Mouse (Mus musculus) limb, embryonic 14.5 days (tissue): ENCODE results near the gene Zwilch. TPM values are rescaled to one million over a fixed set of nuclear protein-coding genes. Genes with fewer than 3 reads are reported as not detected.

Experiments
- ATAC-seq: fragments of 200-750 bp; cut with Nextera tagmentation; 2 replicates; pipeline ENCODE4 v1.8.0; 2017; ENCODE audit warnings: low read depth, moderate number of reproducible peaks, moderate TSS enrichment; ENCODE audit not compliant: low FRiP score
- DNase-seq: peaks from one replicate; pipeline ENCODE4 v3.0.0-alpha.2; 2015; ENCODE audit warnings: low spot score
- H3K27ac ChIP-seq: fragments of 300-500 bp; sonication (generic); replicated peaks from 2 replicates; pipeline ENCODE4 v1.5.1; 2014; ENCODE audit warnings: low read depth, mild to moderate bottlenecking, low read length, moderate library complexity, mixed read lengths
- H3K27me3 ChIP-seq: fragments of 300-500 bp; sonication (generic); 2 replicates; pipeline ENCODE4 v1.6.1; 2014; ENCODE audit warnings: low read length, mixed read lengths; ENCODE audit not compliant: control insufficient read depth, insufficient read depth
- H3K36me3 ChIP-seq: fragments of 300-500 bp; sonication (generic); 2 replicates; pipeline ENCODE4 v1.6.1; 2014; ENCODE audit warnings: mild to moderate bottlenecking, low read length, moderate library complexity, mixed read lengths; ENCODE audit not compliant: control insufficient read depth, insufficient read depth
- H3K4me1 ChIP-seq: fragments of 300-500 bp; sonication (generic); 2 replicates; pipeline ENCODE4 v1.6.1; 2014; ENCODE audit warnings: antibody characterized with exemption, low read length, mixed read lengths; ENCODE audit not compliant: control insufficient read depth, insufficient read depth
- H3K4me2 ChIP-seq: fragments of 300-500 bp; sonication (generic); replicated peaks from 2 replicates; pipeline ENCODE4 v1.6.1; 2014; ENCODE audit warnings: low read depth, mild to moderate bottlenecking, low read length, moderate library complexity; ENCODE audit not compliant: severe bottlenecking
- H3K4me3 ChIP-seq: fragments of 300-500 bp; sonication (generic); replicated peaks from 2 replicates; pipeline ENCODE4 v1.5.1; 2014; ENCODE audit warnings: low read length
- H3K9ac ChIP-seq: fragments of 300-500 bp; sonication (generic); 2 replicates; pipeline ENCODE4 v1.6.1; 2014; ENCODE audit warnings: mild to moderate bottlenecking, low read depth, low read length, moderate library complexity; ENCODE audit not compliant: severe bottlenecking
- H3K9me3 ChIP-seq: fragments of 300-500 bp; sonication (generic); 2 replicates; pipeline ENCODE4 v1.6.1; 2016; ENCODE audit warnings: low read length; ENCODE audit not compliant: control insufficient read depth
- POLR2A ChIP-seq: fragments of 200-500 bp; IDR thresholded peaks from 2 replicates; pipeline ENCODE4 v1.8.0; 2012; ENCODE audit warnings: inconsistent platforms, mild to moderate bottlenecking, moderate library complexity, borderline replicate concordance; ENCODE audit not compliant: insufficient read depth, insufficient read length; ENCODE audit errors: extremely low read depth
- WGBS: fragments of 180-500 bp; shearing (Covaris S2); extraction: QIAGEN DNeasy Blood & Tissue Kit; methylation state at CpG from one replicate; pipeline ENCODE4 v1.1.7; 2014; 5-methylcytosine and 5-hydroxymethylcytosine counted together
- polyA plus RNA-seq, 2 experiments: library from polyadenylated mRNA; depleted of rRNA in 1 of 2; stranded (reverse) in 1 of 2; unstranded in 1 of 2; fragments of >200 nt; fragmentation: Nextera tagmentation in 1 of 2; extraction: Ambion mirVana in 1 of 2; gene quantifications; 2 replicates each; pipeline versions ENCODE4 v1.2.1 to v1.2.3; 2012 to 2014

The Zwilch gene
- polyA plus RNA-seq, 2 experiments = 16.4 to 53.4 TPM

- H3K36me3 ChIP-seq = no peaks in the 10 kb centered on the region
- H3K4me3 ChIP-seq = no peak overlapping the region
- no peak overlapping the region for H3K27ac ChIP-seq
- 92% methylated on average over 10 of the region's 10 CpGs for WGBS
- ATAC-seq (no peak), DNase-seq (no peak)
- TF ChIP-seq POLR2A = no peak
- H3K4me2 ChIP-seq = no peak overlapping the region
- no peak overlapping the region for H3K9ac ChIP-seq
- H3K27me3 ChIP-seq = no peaks in the 10 kb centered on the region
- no peaks in the 10 kb centered on the region for H3K4me1 ChIP-seq
- no peaks in the 10 kb centered on the region for H3K9me3 ChIP-seq
These were observed 50.3 kb downstream of the Zwilch start for GRCm38 (mm10) chr9:64122601-64123000.

- ATAC-seq = no peak
- WGBS = 44% methylated on average over 11 of the region's 11 CpGs
- DNase-seq = no peak
- Histone ChIP-seq H3K9ac (no peak overlapping the region), H3K4me3 (no peak overlapping the region), H3K27me3 (no peaks in the 10 kb centered on the region), H3K36me3 (no peaks in the 10 kb centered on the region), H3K9me3 (no peaks in the 10 kb centered on the region), H3K4me2 (no peak overlapping the region), H3K4me1 (no peaks in the 10 kb centered on the region), H3K27ac (no peak overlapping the region)
- no peak for TF ChIP-seq POLR2A
These were observed 52.2 kb downstream of the Zwilch start for GRCm38 (mm10) chr9:64120584-64121277.

DNA sequence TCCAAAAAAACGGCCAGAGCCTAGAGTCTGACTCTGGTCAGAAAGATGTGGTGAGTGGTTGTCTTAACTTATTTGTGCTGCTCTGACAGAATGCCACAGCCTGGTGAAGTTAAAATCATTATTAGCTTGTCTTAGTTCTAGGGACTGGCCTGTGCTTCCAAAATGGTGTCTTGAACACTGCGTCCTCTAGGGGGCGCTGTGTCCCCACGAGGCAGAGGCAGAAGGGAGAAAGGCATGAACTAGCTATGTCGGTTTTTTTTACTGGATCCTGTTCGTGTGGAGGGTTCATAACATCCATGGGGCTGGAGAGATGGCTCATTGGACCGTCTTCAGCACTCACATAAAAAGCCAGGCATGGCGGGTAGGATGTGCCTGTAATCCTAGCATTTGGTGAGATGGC, 53.0 kb downstream of the Zwilch start:
- no peaks in the 10 kb centered on the region for H3K4me1 ChIP-seq
- H3K9me3 ChIP-seq = no peaks in the 10 kb centered on the region
- H3K9ac ChIP-seq = no peak overlapping the region
- no peak overlapping the region for H3K27ac ChIP-seq
- H3K4me3 ChIP-seq = no peak overlapping the region
- ATAC-seq (no peak), DNase-seq (no peak)
- H3K36me3 ChIP-seq = no peaks in the 10 kb centered on the region
- no peaks in the 10 kb centered on the region for H3K27me3 ChIP-seq
- 28% methylated on average over 8 of the region's 8 CpGs for WGBS
- TF ChIP-seq POLR2A = no peak
- H3K4me2 ChIP-seq = no peak overlapping the region

GRCm38 (mm10) chr9:64116876-64117275, 56.0 kb downstream of the Zwilch start, which contains the start of gene Lctl:
TSS of gene Lctl (plus strand) at chr9:64117147.
- DNase-seq = no peak
- H3K4me1 ChIP-seq = peaks cover 3% of the 10 kb centered on the region; the same call in 1 of the 2 replicates
- no peak within 1 kb of the TSS for H3K4me2 ChIP-seq
- no peak for ATAC-seq
- no peak for TF ChIP-seq POLR2A
- H3K27ac ChIP-seq = no peak within 1 kb of the TSS
- no peak within 1 kb of the TSS for H3K4me3 ChIP-seq
- 82% methylated on average over 3 of the region's 3 CpGs for WGBS
- H3K27me3 ChIP-seq = no peaks in the 10 kb centered on the region
- no peaks in the 10 kb centered on the region for H3K36me3 ChIP-seq
- H3K9ac ChIP-seq = no peak within 1 kb of the TSS
- H3K9me3 ChIP-seq = no peaks in the 10 kb centered on the region

DNA sequence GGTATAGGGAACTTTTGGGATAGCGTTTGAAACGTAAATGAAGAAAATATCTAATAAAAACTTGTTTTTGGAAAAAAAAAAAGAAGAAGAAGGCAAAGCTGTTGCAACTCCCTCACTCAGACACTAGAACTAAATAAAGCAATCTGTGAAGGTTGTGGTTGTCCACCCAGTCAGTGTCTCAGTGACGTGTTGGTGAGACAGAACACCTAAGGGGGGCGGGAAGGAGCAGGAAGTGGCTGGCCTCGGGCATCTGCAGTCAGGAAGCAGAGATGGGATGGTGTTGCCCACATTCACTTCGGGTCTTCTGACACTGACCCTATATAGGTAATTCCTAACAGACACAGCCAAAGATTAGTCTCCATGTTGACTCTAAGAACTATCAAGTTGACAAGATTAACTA, 57.1 kb downstream of the Zwilch start:
- no peak overlapping the region for H3K4me2 ChIP-seq

More for the DNA sequence above, 57.1 kb downstream of the Zwilch start:
- Histone ChIP-seq H3K36me3 (no peaks in the 10 kb centered on the region), H3K4me3 (no peak overlapping the region), H3K27ac (no peak overlapping the region), H3K27me3 (no peaks in the 10 kb centered on the region), H3K9me3 (no peaks in the 10 kb centered on the region), H3K4me1 (peaks cover 3% of the 10 kb centered on the region; the same call in 1 of the 2 replicates), H3K9ac (no peak overlapping the region)
- no peak for TF ChIP-seq POLR2A
- ATAC-seq (no peak), DNase-seq (no peak)
- 76% methylated on average over 6 of the region's 6 CpGs for WGBS
